Mouse (Mus musculus): Measurements from ENCODE around the gene Ensa. TPM values are rescaled to one million over a fixed set of nuclear protein-coding genes. Genes with fewer than 3 reads are reported as not detected.

Gene Ensa
- 97.2 and 106 TPM in 2 replicates for polyA plus RNA-seq (2014; fragmentation: Nextera tagmentation; extraction: Ambion mirVana)

DNA sequence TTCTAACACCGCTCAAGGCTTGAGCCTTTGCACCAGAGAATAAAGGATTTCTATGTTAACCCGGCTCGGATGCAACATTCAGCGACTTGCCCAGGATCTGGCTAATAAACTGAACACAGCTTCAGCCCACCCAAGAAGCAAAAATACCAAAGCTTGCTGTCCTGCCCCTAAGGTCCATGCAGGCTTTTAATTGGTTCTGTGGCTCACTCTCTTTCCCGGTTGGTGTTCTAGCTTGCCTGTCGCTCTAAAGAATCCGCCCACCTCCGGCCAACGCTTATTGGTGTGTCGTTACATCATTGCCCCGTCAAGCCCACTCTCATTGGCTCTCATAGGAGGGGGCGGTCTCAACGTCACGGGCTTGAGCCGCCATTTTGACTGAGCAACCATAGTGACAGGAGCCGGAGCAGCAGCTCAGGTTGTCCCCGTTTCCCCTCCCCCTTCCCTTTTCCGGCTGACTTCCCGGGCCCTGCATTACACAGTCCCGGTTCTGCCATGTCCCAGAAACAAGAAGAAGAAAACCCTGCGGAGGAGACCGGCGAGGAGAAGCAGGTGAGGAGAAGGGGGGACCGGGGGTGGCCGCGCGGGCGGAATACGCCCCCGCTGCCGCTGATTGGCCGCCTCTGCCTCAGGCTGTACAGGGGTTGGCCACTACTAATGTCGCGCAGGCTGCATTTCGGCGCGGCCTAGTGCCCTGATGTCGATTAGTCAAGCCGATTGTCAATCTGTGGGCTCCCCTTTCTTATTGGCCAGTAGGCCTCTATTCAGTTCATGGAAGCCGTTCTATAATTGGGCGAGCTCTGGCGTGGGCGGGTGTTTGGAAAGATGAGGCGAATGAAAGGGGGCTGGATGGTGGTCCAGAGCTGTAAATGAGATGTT lies at the start of gene Ensa:
Gene Ensa, plus strand, starts transcription at position 366 of the 876 bp plus-strand sequence.
- peak within 1 kb of the TSS; percentile 85 for H3K4me2 ChIP-seq (ENCODE audit: low read length)
- under 1% methylated on average over 44 of the region's 44 CpGs for WGBS
- peak within 1 kb of the TSS; percentile 70 for H3K9ac ChIP-seq (ENCODE audit: low read length)
- H3K4me3 ChIP-seq (ENCODE audit: low read depth, low read length), result peak within 1 kb of the TSS; percentile 60
- no peaks in the 10 kb centered on the region for H3K27me3 ChIP-seq (replicated peaks; ENCODE audit: control insufficient read depth, insufficient read depth, low read length)
- H3K4me1 ChIP-seq (ENCODE audit: control insufficient read depth, insufficient read depth, low read length), result peaks cover 7% of the 10 kb centered on the region
- ATAC-seq (peak; percentile 98), DNase-seq (ENCODE audit: low spot score) (peak; percentile 100)
- peaks cover 41% of the 10 kb centered on the region for H3K36me3 ChIP-seq (ENCODE audit: control insufficient read depth, insufficient read depth, low read length)
- no peaks in the 10 kb centered on the region for H3K9me3 ChIP-seq (replicated peaks; ENCODE audit: control insufficient read depth, low read length)
- H3K27ac ChIP-seq (ENCODE audit: low read depth, low read length), result peak within 1 kb of the TSS; percentile 92

DNA sequence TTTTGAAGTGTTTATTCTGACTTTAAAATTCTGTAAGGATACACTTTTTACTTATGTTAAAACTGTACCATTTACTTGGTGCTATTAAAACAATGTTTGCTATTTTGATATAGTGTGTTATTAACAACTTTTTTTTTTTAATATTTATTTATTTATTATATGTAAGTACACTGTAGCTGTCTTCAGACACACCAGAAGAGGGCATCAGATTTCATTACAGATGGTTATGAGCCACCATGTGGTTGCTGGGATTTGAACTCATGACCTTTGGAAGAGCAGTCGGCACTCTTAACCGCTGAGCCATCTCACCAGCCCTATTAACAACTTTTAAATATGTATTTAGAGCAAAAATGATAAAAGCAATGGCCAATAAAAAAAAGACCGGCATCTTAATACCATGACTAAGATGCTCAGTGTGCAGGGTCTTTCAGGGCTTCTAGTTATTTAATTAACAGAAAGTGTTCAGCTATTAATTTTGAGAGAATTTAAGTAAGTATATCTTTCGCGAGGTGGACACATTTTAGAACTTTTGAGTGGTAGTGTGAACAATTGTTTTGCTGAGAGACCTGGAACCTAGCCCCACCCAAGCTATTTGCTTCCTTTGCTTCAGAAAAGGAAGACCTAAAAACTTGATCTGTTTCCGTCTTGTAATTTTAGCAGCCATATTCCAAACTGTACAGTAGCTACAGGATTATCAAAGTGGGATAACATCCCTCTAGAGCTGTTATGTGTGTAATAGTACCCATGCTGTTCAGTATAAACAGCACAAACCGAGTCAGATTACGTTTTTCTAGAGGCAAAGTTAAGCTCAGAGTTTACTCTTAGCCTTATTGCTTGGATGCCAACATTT lies 36.8 kb upstream of the Ensa start:
- Histone ChIP-seq H3K4me3 (ENCODE audit: low read depth, low read length) (peak overlapping the region; percentile 21), H3K36me3 (ENCODE audit: control insufficient read depth, insufficient read depth, low read length) (peaks cover 13% of the 10 kb centered on the region), H3K9ac (ENCODE audit: low read length) (peak overlapping the region; percentile 35), H3K9me3 (replicated peaks; ENCODE audit: control insufficient read depth, low read length) (no peaks in the 10 kb centered on the region), H3K4me1 (ENCODE audit: control insufficient read depth, insufficient read depth, low read length) (0 out of 2 replicates have a peak, but pooled peaks cover 2% of the 10 kb centered on the region), H3K27ac (ENCODE audit: low read depth, low read length) (0 out of 2 replicates have a peak overlapping the region, but pooled peaks have one; percentile 35), H3K4me2 (ENCODE audit: low read length) (peak overlapping the region; percentile 43), H3K27me3 (replicated peaks; ENCODE audit: control insufficient read depth, insufficient read depth, low read length) (no peaks in the 10 kb centered on the region)
- no peak for DNase-seq (ENCODE audit: low spot score)
- WGBS, result 54% methylated on average over 8 of the region's 8 CpGs
- ATAC-seq, result no peak

DNA sequence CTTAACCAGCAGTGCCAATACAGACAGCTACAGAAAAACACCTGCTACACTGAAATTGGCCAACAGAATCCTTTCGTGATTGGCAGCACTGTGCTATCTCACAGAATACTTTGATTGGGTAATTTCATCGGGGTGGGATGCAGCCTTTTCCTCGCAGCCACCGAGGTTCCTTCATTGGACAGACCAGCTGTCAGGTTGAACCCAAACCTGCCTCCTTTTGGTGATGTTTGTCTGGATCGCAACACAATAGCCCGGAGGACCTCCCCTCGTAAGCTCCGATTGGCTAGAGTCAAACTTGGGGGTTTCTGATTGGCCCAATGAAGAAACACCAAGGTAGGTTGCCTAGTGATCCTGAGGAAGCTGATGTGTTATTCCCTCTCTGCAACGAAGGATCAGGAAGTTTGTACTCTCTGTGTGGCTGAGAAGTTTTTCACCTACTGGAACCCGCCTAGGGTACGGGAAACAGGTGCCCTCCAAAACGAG lies 36.1 kb upstream of the Ensa start, which contains the start of gene Golph3l:
Gene Golph3l, plus strand, starts transcription at position 331 of the 483 bp plus-strand sequence.
- peak within 1 kb of the TSS; percentile 75 for H3K4me3 ChIP-seq (ENCODE audit: low read depth, low read length)
- H3K9me3 ChIP-seq (replicated peaks; ENCODE audit: control insufficient read depth, low read length), result no peaks in the 10 kb centered on the region
- WGBS, result under 1% methylated on average over 12 of the region's 12 CpGs
- H3K27ac ChIP-seq (ENCODE audit: low read depth, low read length), result peak within 1 kb of the TSS; percentile 66; the same call in 1 of the 2 replicates
- H3K36me3 ChIP-seq (ENCODE audit: control insufficient read depth, insufficient read depth, low read length), result peaks cover 16% of the 10 kb centered on the region
- DNase-seq (ENCODE audit: low spot score), result peak; percentile 99
- H3K27me3 ChIP-seq (replicated peaks; ENCODE audit: control insufficient read depth, insufficient read depth, low read length), result no peaks in the 10 kb centered on the region
- peak; percentile 100 for ATAC-seq
- 0 out of 2 replicates have a peak, but pooled peaks cover 2% of the 10 kb centered on the region for H3K4me1 ChIP-seq (ENCODE audit: control insufficient read depth, insufficient read depth, low read length)
- H3K4me2 ChIP-seq (ENCODE audit: low read length), result peak within 1 kb of the TSS; percentile 71
- H3K9ac ChIP-seq (ENCODE audit: low read length), result peak within 1 kb of the TSS; percentile 67

DNA sequence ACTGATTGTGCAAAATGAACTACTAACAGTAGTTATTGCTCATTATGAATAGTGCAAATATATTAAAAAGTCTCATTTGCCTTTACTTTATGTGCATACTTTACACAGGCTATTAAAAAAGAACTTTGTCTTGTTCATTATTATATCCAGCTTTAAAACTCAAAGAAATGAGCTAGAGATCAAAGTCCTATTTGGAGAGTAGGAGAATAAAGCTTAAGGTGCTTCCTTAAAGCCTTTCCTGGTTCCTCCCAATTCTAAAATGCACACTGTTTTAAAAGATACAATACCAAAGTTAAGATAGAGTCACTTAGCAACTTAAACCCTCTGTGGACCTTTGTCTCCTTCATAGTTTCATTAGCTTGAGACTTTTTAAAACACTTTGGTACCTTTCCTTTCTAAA lies 26.1 kb upstream of the Ensa start:
- H3K27me3 ChIP-seq (replicated peaks; ENCODE audit: control insufficient read depth, insufficient read depth, low read length), result no peaks in the 10 kb centered on the region
- H3K4me2 ChIP-seq (ENCODE audit: low read length), result no peak overlapping the region
- no peak overlapping the region for H3K9ac ChIP-seq (ENCODE audit: low read length)
- DNase-seq (ENCODE audit: low spot score) (no peak), ATAC-seq (no peak)
- H3K36me3 ChIP-seq (ENCODE audit: control insufficient read depth, insufficient read depth, low read length), result peaks cover 17% of the 10 kb centered on the region
- no peak overlapping the region for H3K27ac ChIP-seq (ENCODE audit: low read depth, low read length)
- no peak overlapping the region for H3K4me3 ChIP-seq (ENCODE audit: low read depth, low read length)
- no peaks in the 10 kb centered on the region for H3K4me1 ChIP-seq (ENCODE audit: control insufficient read depth, insufficient read depth, low read length)
- H3K9me3 ChIP-seq (replicated peaks; ENCODE audit: control insufficient read depth, low read length), result no peaks in the 10 kb centered on the region

DNA sequence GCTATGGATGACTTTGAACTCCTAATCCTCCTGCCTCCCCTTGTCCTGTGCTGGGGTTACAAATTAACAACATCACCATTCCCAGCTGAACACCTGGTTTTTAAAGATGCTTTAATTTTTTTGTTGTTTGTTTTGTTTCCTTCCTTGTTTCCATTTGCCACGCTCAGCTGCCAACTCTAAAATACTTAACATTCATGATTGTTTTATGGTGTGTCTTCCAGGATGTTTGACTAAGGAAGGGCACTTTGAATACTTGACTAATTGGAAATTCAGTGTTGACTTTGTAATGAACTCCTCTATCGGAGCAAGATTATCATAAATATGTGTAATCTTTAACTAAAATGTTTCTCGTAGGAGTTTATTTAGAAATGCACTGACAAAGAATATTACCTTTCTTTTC lies 23.5 kb upstream of the Ensa start:
- Histone ChIP-seq H3K4me3 (ENCODE audit: low read depth, low read length) (no peak overlapping the region), H3K4me1 (ENCODE audit: control insufficient read depth, insufficient read depth, low read length) (no peaks in the 10 kb centered on the region), H3K27me3 (replicated peaks; ENCODE audit: control insufficient read depth, insufficient read depth, low read length) (no peaks in the 10 kb centered on the region), H3K36me3 (ENCODE audit: control insufficient read depth, insufficient read depth, low read length) (peaks cover 6% of the 10 kb centered on the region; the same call in 1 of the 2 replicates), H3K9ac (ENCODE audit: low read length) (no peak overlapping the region), H3K9me3 (replicated peaks; ENCODE audit: control insufficient read depth, low read length) (no peaks in the 10 kb centered on the region), H3K4me2 (ENCODE audit: low read length) (no peak overlapping the region), H3K27ac (ENCODE audit: low read depth, low read length) (no peak overlapping the region)
- DNase-seq (ENCODE audit: low spot score), result no peak
- no peak for ATAC-seq
- WGBS, result 94% methylated on average over 3 of the region's 3 CpGs

DNA sequence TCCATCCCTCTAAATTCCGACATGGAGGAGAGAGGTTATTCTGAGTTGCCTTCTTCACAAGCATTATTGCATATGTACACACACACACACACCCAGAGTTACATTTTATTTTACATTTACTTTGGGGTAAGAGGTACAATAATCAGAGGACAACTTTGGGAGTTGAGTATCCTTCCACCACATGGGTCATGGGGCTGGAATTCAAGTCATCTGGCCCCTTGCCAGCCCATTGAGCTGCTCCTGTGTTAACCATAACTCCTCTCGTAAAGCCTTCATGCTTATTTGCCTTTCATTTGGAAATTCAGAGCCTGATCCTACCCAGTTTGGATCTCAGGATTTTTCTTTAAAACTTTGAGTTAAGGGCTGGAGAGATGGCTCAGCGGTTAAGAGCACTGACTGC lies 18.7 kb upstream of the Ensa start:
- no peak overlapping the region for H3K4me3 ChIP-seq (ENCODE audit: low read depth, low read length)
- H3K27ac ChIP-seq (ENCODE audit: low read depth, low read length), result no peak overlapping the region
- no peak for DNase-seq (ENCODE audit: low spot score)
- H3K9ac ChIP-seq (ENCODE audit: low read length), result no peak overlapping the region
- H3K36me3 ChIP-seq (ENCODE audit: control insufficient read depth, insufficient read depth, low read length), result peaks cover 31% of the 10 kb centered on the region
- no peaks in the 10 kb centered on the region for H3K4me1 ChIP-seq (ENCODE audit: control insufficient read depth, insufficient read depth, low read length)
- no peak for ATAC-seq
- H3K9me3 ChIP-seq (replicated peaks; ENCODE audit: control insufficient read depth, low read length), result no peaks in the 10 kb centered on the region
- 82% methylated on average over 3 of the region's 3 CpGs for WGBS
- H3K4me2 ChIP-seq (ENCODE audit: low read length), result no peak overlapping the region
- no peaks in the 10 kb centered on the region for H3K27me3 ChIP-seq (replicated peaks; ENCODE audit: control insufficient read depth, insufficient read depth, low read length)

DNA sequence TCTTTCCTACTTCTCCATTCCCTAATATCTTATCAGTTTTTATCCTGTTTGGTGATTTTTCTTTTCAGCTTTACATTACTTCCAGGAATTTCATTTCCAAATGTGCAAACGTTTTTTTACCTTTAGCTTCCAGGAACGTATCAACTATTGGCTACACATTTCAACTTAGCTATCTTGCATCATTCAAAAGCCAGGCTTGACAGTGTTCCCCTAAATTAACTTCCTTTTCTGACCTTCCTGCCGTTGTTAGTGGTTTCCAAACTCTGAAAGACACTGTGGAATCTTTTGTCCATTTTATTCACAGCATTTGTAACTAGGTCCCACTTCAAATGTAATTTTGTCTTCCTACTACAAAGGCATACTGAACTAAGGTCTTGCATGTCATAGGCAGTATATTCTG lies 15.6 kb upstream of the Ensa start:
- no peak overlapping the region for H3K4me3 ChIP-seq (ENCODE audit: low read depth, low read length)
- H3K36me3 ChIP-seq (ENCODE audit: control insufficient read depth, insufficient read depth, low read length), result peaks cover 31% of the 10 kb centered on the region
- H3K9me3 ChIP-seq (replicated peaks; ENCODE audit: control insufficient read depth, low read length), result no peaks in the 10 kb centered on the region
- no peaks in the 10 kb centered on the region for H3K27me3 ChIP-seq (replicated peaks; ENCODE audit: control insufficient read depth, insufficient read depth, low read length)
- H3K4me2 ChIP-seq (ENCODE audit: low read length), result no peak overlapping the region
- DNase-seq (ENCODE audit: low spot score) (no peak), ATAC-seq (no peak)
- no peak overlapping the region for H3K9ac ChIP-seq (ENCODE audit: low read length)
- no peaks in the 10 kb centered on the region for H3K4me1 ChIP-seq (ENCODE audit: control insufficient read depth, insufficient read depth, low read length)
- WGBS, result 76% methylated on average over 3 of the region's 3 CpGs
- H3K27ac ChIP-seq (ENCODE audit: low read depth, low read length), result no peak overlapping the region

DNA sequence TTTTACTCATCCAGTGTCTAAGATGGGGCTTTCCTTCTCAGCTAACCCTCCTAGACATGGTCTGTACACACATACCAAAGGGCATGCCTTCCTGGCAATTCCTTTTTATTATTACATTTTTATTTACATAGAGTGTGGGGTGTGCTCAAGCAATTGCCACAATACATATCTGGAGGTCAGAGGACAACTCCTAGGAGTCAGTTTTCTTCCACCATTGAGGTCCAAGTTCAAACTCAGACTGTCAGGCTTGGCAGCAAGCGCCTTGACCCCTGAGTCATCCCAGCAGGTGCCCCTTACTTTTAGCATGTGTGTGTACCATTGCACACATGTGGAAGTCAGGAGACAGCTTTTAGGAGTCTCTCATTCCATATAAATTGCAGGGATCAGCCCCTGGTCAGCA lies 10.8 kb upstream of the Ensa start:
- WGBS, result 97% methylated on average over 1 of the region's 1 CpGs
- peaks cover 43% of the 10 kb centered on the region for H3K36me3 ChIP-seq (ENCODE audit: control insufficient read depth, insufficient read depth, low read length)

More for the DNA sequence above, 10.8 kb upstream of the Ensa start:
- Histone ChIP-seq H3K4me1 (ENCODE audit: control insufficient read depth, insufficient read depth, low read length) (no peaks in the 10 kb centered on the region), H3K9me3 (replicated peaks; ENCODE audit: control insufficient read depth, low read length) (no peaks in the 10 kb centered on the region), H3K27ac (ENCODE audit: low read depth, low read length) (no peak overlapping the region), H3K9ac (ENCODE audit: low read length) (no peak overlapping the region), H3K27me3 (replicated peaks; ENCODE audit: control insufficient read depth, insufficient read depth, low read length) (no peaks in the 10 kb centered on the region), H3K4me3 (ENCODE audit: low read depth, low read length) (no peak overlapping the region), H3K4me2 (ENCODE audit: low read length) (no peak overlapping the region)
- no peak for DNase-seq (ENCODE audit: low spot score)
- ATAC-seq, result no peak

Measured in forebrain, embryonic 14.5 days (tissue).